Mouse (Mus musculus) embryo, embryonic 10.5 days (tissue): ENCODE measurements around the gene Papolg.
A peak's percentile ranks its signal among the peaks of the same experiment; 100 is the strongest.
"Not testable (repeated sequence)": the region's sequence is repeated elsewhere in the genome, so short reads cannot be mapped to it uniquely, and the experiment has no call there.

Source experiments
- DNase-seq: peaks from one replicate; pipeline ENCODE4 v3.0.0-alpha.2; 2015; ENCODE audit warnings: low spot score

Gene Papolg

GRCm38 (mm10) chr11:23895060-23895426 is at the start of gene Papolg:
Gene Papolg (minus strand): TSS chr11:23895253.
- peak; percentile 96 for DNase-seq

DNA sequence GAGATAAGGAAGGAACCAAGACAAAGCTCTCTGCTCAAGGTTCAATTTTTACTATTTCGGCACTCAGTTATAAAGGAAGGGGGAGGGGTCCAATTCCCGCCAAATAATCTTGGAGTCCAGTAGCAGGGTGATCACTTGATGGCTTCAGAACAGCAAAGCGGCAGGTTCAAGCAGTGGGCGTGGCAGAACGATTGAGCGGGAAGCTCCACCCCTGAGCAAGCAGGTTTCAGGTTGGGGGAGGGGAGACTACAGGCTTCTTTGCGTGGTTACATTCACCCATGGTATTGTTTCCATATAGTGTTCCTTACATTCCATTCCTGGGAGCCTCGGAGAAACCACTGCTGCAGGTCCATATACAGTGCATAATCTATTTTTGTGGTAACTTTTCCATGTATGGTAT is 33.1 kb upstream of the Papolg start:
- DNase-seq, result peak; percentile 8

DNA sequence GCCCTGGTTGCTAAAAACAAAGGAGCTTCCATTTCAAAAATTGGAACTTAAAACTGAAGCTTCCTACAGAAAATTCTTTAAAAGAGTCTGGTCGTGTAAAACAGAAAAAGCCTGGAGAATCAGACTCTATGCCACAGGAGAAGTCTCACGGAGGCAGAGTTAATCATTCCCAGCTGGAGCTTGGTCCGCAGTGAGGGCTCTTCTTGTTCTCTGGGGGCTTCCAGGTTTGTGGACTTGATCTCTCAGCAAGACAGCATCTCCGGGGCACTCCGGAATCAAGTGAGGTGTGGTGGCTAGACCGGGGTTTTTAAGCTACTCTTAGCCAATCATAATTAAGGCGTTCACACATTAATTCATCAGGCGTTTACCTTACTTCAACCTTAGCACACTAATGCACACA is 32.6 kb upstream of the Papolg start:
- DNase-seq, result peak; percentile 36

DNA sequence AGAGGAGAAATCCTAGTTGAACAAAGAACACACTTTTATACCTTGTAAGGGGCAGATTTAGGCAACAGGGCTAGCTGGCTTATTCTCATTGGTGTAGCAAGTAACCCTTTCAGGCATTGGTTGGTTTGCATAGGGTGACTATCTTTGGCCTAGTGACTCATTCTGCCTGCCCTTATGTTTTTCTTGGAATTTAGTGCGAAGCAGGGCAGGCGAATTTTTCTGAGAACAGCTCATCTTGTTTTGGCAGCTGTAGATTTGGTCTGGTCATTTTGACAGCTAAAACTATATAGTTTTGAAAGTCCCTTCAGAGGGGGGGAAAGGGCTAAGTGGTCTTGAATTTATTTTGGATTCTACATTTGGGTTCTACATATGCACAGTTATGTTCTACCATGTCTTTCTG is 18.8 kb upstream of the Papolg start:
- not testable (repeated sequence) for DNase-seq

DNA sequence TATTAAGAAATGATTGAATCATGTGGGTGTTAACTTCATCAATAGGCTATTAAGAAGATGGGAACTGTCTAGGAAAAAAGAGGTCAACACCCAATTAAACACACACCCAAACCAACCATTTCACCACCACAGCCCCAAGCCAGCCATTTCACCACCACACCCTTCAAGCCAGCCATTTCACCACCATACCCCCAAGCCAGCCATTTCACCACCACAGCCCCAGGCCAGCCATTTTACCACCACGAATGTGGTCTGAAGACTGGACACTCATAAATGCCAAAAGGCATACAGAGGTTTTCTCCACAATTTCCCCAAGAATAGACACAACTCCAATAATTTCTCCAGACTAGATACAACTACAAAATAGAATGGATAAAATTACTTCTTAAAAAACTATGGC is 8.9 kb upstream of the Papolg start:
- DNase-seq, result no peak

DNA sequence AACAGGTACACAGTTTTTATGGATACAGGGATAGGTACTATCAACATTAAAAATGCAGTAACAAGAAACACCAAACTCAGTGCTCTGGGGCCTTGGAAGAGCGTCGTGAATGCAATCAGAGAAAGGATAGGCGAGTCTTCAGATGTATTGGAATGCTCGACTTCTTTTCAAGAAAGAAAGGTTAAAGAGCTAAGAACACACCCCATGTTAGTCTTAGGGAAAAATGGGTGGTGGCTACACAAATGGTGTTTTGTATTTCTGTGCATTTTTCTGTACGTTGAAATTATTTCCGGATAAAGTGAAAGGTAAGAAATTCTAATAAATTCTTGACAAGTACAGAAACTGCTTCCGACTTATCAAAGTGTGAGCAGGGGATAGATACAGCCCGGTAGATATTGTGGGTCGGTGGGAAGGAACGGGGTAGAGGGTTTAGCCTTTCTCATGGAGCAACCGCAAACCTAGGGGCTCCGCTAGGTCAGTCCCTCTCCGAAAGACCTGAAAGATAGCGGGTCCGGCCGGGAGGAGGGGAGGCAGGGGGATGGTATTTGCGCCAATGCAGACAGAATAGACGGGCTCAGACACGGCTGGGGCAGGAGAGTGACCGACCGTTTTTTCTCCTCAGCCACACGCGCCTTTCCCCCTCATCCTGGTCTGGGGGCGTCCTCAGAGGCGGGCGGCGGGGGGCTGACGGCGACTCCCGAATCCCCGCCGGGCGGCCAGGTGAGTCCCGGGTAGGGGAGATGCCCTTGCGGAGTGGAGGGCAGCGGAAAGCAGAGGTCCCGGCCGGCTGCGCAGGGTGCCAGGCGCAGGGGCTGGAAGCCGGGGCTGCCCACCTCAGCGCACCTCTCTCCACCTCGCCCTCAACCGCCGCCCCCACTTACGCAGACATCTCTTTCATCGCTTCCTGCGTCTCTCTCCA is 653 bp downstream of the Papolg start:
- peak; percentile 51 for DNase-seq

DNA sequence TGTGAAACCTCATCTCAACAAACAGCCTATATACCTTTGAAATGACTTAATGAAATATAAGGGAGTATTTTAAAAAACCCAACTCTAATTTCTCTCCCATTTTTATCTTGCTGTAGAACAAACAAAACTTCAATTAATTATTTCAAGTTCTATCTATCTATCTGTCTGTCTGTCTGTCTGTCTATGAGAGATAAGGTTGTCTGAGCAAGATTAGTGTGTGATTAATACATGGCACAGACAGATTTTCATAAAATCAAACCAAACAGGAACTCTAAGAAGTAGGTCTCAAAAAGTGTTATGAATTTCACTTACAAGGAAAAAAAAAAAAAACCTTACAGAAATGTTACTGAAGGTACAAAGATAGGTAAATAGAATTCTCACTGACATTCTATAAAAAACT is 1.5 kb downstream of the Papolg start:
- DNase-seq, result no peak

DNA sequence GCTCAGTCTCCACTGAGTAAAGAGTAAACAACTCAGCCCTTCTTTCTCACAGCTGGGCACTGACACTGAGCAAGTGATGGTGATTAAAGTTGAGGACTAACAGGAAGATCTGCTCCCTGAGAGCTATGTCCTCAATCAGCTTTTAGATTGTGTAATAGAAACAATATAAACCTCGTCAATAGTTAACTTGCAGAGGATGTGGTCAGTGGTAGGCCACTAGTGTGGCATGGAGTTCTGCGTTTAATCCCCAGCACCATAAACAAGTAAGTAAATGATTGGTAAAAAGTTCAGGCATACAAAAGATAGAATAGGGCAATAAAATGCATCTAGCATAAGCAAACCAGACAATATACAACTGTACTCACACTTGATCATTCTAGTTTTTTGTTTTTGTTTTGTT is 30.7 kb downstream of the Papolg start:
- DNase-seq, result no peak

DNA sequence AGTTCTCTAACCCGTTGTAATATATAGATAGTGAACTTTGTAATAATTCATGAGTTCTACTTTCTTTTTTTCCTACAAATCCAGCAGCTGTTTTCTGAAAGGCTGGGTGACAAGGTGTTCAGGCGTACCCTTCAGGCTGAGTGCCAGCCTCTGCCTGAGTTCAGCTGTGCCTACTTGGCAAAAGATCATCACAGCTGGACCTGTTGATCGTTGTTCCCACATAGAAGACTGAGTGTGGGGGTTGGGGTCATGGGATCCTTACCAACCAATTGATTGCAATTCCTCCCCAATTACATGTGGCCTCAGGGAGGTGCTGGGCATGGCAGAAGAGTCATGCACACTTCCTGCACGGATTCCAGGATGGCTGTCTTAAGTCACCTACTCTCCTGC is 38.3 kb downstream of the Papolg start:
- DNase-seq, result no peak

DNA sequence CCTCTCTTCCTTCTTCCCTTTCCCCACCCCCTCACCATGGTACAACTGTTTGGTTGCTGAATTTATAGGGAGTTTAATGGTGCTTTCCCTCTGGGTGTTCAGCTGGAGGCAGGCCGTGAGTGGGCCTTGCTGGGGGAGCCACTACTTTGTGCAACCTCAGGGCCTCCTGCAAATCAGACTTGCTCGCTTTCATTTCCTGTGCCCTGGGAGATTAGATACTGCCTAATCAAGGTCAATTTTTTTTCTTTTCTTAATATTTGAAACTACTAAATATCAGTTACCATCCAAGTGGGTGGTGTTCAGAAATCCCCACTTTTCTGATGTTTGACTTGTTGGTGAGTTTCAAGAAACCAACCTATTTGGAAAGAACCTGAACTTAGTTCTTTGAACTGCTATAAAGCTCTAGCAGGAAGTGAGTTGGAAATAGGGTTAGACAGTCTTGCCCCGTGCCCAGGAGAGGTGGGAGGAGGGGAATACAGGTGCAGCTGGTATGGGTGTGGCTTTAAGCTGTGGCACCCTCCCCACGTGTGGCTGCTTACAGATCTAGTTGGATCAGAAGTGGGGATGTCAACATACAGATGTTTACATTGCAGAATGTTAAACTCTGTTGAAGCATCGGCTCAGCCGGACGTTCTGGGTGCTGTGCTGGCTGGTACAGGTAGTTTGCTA is 38.9 kb downstream of the Papolg start:
- DNase-seq, result no peak

DNA sequence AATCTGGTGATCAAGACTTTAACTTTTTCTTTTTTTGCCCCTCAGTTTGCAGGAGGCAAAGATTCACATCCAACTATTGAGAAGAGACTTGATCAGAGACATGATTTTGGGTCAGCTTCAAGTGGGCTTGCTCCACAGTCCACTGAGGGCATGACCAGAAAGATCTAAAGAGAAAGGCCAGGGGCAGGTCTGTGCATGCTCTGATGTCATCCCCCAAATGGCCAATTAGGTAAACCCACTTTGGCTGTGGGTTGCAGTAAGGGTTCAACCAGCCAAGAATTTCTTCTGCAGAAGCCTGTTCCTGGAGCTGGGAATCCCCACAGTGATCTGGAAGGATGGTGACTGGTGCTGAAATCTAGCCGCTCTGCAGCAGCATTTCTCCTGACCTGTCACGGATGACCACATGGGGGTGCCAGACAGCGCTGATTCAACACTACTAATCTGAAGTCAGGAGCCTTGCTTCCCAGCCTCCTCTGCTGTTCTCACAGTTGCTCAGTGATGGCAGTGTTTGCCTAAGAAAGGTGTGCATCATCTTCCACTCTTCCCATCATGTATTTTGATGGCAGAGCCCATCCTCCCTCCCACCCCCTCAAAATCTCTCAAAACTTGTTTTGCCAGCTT is 39.8 kb downstream of the Papolg start:
- DNase-seq, result peak; percentile 70

GRCm38 (mm10) chr11:23853306-23853705 is 41.7 kb downstream of the Papolg start:
- DNase-seq, result no peak

DNA sequence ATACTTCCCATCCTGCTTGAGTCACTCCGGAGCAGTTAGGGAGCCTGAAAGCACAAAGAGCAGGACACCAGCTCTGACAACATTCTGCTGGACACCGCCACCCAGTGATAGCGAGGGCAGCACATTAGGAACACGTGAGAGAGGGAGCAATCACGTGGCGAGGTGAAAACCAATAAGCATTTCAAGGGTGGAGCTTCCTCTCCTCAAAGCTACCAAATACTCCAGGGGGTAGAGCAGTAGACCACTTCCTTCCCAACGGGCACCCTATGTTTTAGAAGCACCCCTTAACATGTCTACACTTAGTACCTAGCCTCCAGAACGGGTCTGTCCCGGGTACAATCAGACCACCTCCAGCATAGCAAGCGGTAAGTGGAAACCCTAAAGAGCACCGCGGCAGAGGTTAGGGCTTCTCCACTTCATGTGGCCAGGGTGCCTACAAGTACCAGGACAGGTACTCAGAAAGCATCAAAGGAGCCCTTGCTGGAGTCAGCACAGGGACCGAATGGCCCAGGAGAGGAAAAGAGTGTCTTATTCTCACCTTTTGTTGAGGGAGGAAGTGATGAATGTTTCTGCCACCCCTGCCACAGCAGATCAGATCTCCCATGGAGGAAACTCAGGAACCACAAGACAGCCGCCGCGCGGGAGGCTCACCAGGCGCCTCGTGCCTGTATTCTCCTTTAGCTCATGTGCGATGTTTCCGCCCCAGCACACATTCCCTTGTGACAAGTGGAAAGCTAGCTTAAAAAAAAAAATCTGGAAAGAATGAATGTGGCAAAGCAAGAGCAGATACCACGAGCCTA is 48.8 kb downstream of the Papolg start:
- no peak for DNase-seq

DNA sequence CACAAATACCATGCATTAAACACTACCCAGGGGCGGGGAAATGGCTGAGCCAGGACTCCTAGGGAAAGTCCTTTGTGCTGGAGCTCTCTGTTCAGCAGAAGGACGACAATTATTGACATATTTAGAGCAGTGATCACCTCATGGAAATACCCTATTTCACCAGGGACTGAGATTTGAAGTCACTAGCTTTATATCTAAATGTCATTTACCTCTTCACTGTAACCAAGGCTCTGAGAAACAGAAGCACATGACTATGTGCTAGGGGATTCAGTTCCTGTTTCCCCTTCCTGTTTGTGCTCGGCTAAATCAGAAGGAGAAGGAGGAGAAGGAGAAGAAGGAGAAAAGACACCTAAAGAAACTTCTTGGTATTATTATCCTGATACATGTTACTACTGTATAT is 71.8 kb downstream of the Papolg start:
- DNase-seq, result no peak

- DNase-seq, result no peak
Measured at GRCm38 (mm10) chr11:23821652-23822051, 73.4 kb downstream of the Papolg start.

DNA sequence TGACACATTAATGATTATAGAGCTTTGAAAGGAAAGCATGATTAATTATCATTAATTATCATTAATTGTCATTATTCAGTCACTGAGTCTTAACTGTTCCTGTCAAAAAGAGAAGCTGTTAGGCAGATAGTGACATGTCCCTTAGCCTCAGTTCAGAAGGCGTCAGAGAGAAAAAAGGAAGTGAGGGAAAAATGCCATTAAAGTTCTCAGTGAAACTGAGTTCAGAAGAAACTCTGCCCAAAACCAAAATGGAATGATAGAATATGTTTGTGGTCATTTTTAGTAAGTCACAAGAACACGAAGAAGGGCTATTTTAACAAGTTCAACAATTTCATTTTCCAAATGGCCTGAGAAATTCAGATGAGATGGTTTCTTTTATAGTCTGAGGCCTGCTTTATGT is 74.1 kb downstream of the Papolg start:
- DNase-seq, result no peak

DNA sequence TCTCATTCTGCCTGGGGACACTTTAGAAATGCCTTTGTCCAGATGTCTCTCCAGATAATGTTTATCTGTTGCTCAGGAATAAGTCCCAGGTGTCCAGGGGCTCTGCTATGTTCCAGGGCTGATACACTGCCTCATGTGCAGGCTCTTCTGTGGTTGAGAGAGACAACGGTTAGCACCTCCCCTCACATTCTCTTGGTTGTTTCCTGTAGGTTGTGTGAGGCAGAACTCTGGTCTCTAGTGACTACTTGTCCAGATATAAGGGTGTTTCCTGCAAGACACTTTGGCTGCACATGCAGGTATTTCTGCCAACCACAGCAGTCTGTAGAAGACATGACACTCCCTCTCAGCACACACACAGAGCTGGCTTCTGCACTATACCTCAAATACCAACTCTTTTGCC is 76.3 kb downstream of the Papolg start:
- no peak for DNase-seq
